Mouse (Mus musculus): ENCODE data around the gene Ezh1. TPM values are rescaled to one million over a fixed set of nuclear protein-coding genes. Genes with fewer than 3 reads are reported as not detected.

Gene Ezh1
- total RNA-seq, 2 experiments from 2014 or later, result 18.2 to 20.3 TPM

- no peak for ATAC-seq (replicated peaks; ENCODE audit: low FRiP score, low TSS enrichment, poor library complexity, severe bottlenecking)
These were observed 4.8 kb downstream of the Ezh1 start for GRCm38 (mm10) chr11:101221306-101221986.

- no peak for ATAC-seq (replicated peaks; ENCODE audit: low FRiP score, low TSS enrichment, poor library complexity, severe bottlenecking)
These were observed 5.4 kb downstream of the Ezh1 start for GRCm38 (mm10) chr11:101220853-101221252.

GRCm38 (mm10) chr11:101218436-101219055 lies 7.7 kb downstream of the Ezh1 start:
- ATAC-seq (replicated peaks; ENCODE audit: low FRiP score, low TSS enrichment, poor library complexity, severe bottlenecking), result no peak

- no peak for ATAC-seq (replicated peaks; ENCODE audit: low FRiP score, low TSS enrichment, poor library complexity, severe bottlenecking)
These were observed 9.3 kb downstream of the Ezh1 start for GRCm38 (mm10) chr11:101216936-101217335.

- ATAC-seq (replicated peaks; ENCODE audit: low FRiP score, low TSS enrichment, poor library complexity, severe bottlenecking), result peak; percentile 71
These were observed 14.3 kb downstream of the Ezh1 start for GRCm38 (mm10) chr11:101211970-101212369.

- peak; percentile 70 for ATAC-seq (replicated peaks; ENCODE audit: low FRiP score, low TSS enrichment, poor library complexity, severe bottlenecking)
These were observed 25.3 kb downstream of the Ezh1 start for GRCm38 (mm10) chr11:101200986-101201385.

- peak; percentile 79 for ATAC-seq (replicated peaks; ENCODE audit: low FRiP score, low TSS enrichment, poor library complexity, severe bottlenecking)
These were observed 26.7 kb downstream of the Ezh1 start for GRCm38 (mm10) chr11:101199555-101199954.

- no peak for ATAC-seq (replicated peaks; ENCODE audit: low FRiP score, low TSS enrichment, poor library complexity, severe bottlenecking)
These were observed 30.1 kb downstream of the Ezh1 start for GRCm38 (mm10) chr11:101196175-101196574.

- ATAC-seq (replicated peaks; ENCODE audit: low FRiP score, low TSS enrichment, poor library complexity, severe bottlenecking), result no peak
These were observed 30.7 kb downstream of the Ezh1 start for GRCm38 (mm10) chr11:101195571-101195970.

- ATAC-seq (replicated peaks; ENCODE audit: low FRiP score, low TSS enrichment, poor library complexity, severe bottlenecking), result no peak
These were observed 31.2 kb downstream of the Ezh1 start for GRCm38 (mm10) chr11:101195101-101195500.

GRCm38 (mm10) chr11:101194643-101195042 lies 31.6 kb downstream of the Ezh1 start:
- ATAC-seq (replicated peaks; ENCODE audit: low FRiP score, low TSS enrichment, poor library complexity, severe bottlenecking), result no peak

- no peak for ATAC-seq (replicated peaks; ENCODE audit: low FRiP score, low TSS enrichment, poor library complexity, severe bottlenecking)
These were observed 32.1 kb downstream of the Ezh1 start for GRCm38 (mm10) chr11:101194137-101194536.

GRCm38 (mm10) chr11:101193076-101193475 lies 33.2 kb downstream of the Ezh1 start:
- no peak for ATAC-seq (replicated peaks; ENCODE audit: low FRiP score, low TSS enrichment, poor library complexity, severe bottlenecking)

GRCm38 (mm10) chr11:101192646-101193045 lies 33.6 kb downstream of the Ezh1 start:
- ATAC-seq (replicated peaks; ENCODE audit: low FRiP score, low TSS enrichment, poor library complexity, severe bottlenecking), result no peak

GRCm38 (mm10) chr11:101191919-101192470 lies 34.3 kb downstream of the Ezh1 start:
- ATAC-seq (replicated peaks; ENCODE audit: low FRiP score, low TSS enrichment, poor library complexity, severe bottlenecking), result no peak

GRCm38 (mm10) chr11:101190913-101191907 lies 35.1 kb downstream of the Ezh1 start:
- ATAC-seq (replicated peaks; ENCODE audit: low FRiP score, low TSS enrichment, poor library complexity, severe bottlenecking), result no peak

- peak; percentile 75 for ATAC-seq (replicated peaks; ENCODE audit: low FRiP score, low TSS enrichment, poor library complexity, severe bottlenecking)
These were observed 35.9 kb downstream of the Ezh1 start for GRCm38 (mm10) chr11:101190181-101190912.

- peak; percentile 91 for ATAC-seq (replicated peaks; ENCODE audit: low FRiP score, low TSS enrichment, poor library complexity, severe bottlenecking)
These were observed 36.6 kb downstream of the Ezh1 start for GRCm38 (mm10) chr11:101189495-101190180.
